Mouse (Mus musculus): ENCODE data around the gene Syne4. TPM values are rescaled to one million over a fixed set of nuclear protein-coding genes. Genes with fewer than 3 reads are reported as not detected.

Gene Syne4
- polyA plus RNA-seq, 1 experiment from 2014 or later, result 13.0 TPM

- 72% methylated on average over 16 of the region's 16 CpGs for WGBS
- H3K27me3 ChIP-seq (ENCODE audit: control insufficient read depth, insufficient read depth, low read length), result no peaks in the 10 kb centered on the region
- H3K9me3 ChIP-seq (ENCODE audit: control insufficient read depth, low read length), result no peaks in the 10 kb centered on the region
- H3K4me2 ChIP-seq (ENCODE audit: low read length), result no peak overlapping the region
- H3K9ac ChIP-seq (ENCODE audit: low read length), result no peak overlapping the region
- peaks cover 0 to 2% of the 10 kb centered on the region in 2 experiments; a peak in 1 of 4 replicates for H3K4me1 ChIP-seq (ENCODE audit: control insufficient read depth in 2 of 2, insufficient read depth in 2 of 2, low read length in 2 of 2)
- H3K27ac ChIP-seq (replicated peaks in 1 of 2; ENCODE audit: control insufficient read depth in 1 of 2, insufficient read depth in 1 of 2, low read depth in 2 of 2, low read length in 2 of 2), result no peak overlapping the region
- no peak for ATAC-seq (ENCODE audit: insufficient number of reproducible peaks, insufficient read depth, low FRiP score, low read depth)
- H3K36me3 ChIP-seq (ENCODE audit: control insufficient read depth, insufficient read depth, low read length), result 0 out of 2 replicates have a peak, but pooled peaks cover 8% of the 10 kb centered on the region
- no peak overlapping the region for H3K4me3 ChIP-seq (ENCODE audit: control insufficient read depth in 1 of 2, insufficient read depth in 1 of 2, low read depth in 1 of 2, low read length in 2 of 2)
Observed at GRCm38 (mm10) chr7:30297266-30297665, 17.3 kb upstream of the Syne4 start.

- 39% methylated on average over 3 of the region's 3 CpGs for WGBS
- Histone ChIP-seq H3K9me3 (ENCODE audit: control insufficient read depth, low read length) (no peaks in the 10 kb centered on the region), H3K4me3 (ENCODE audit: control insufficient read depth in 1 of 2, insufficient read depth in 1 of 2, low read depth in 1 of 2, low read length in 2 of 2) (no peak overlapping the region), H3K27ac (replicated peaks in 1 of 2; ENCODE audit: control insufficient read depth in 1 of 2, insufficient read depth in 1 of 2, low read depth in 2 of 2, low read length in 2 of 2) (no peak overlapping the region), H3K36me3 (ENCODE audit: control insufficient read depth, insufficient read depth, low read length) (peaks cover 16% of the 10 kb centered on the region; the same call in 1 of the 2 replicates), H3K4me1 (ENCODE audit: control insufficient read depth in 2 of 2, insufficient read depth in 2 of 2, low read length in 2 of 2) (no peaks in the 10 kb centered on the region; a peak in 1 of 4 replicates), H3K9ac (ENCODE audit: low read length) (no peak overlapping the region), H3K27me3 (ENCODE audit: control insufficient read depth, insufficient read depth, low read length) (no peaks in the 10 kb centered on the region), H3K4me2 (ENCODE audit: low read length) (no peak overlapping the region)
- no peak for ATAC-seq (ENCODE audit: insufficient number of reproducible peaks, insufficient read depth, low FRiP score, low read depth)
Observed at GRCm38 (mm10) chr7:30300914-30301313, 13.7 kb upstream of the Syne4 start.

- Histone ChIP-seq H3K27ac (replicated peaks in 1 of 2; ENCODE audit: control insufficient read depth in 1 of 2, insufficient read depth in 1 of 2, low read depth in 2 of 2, low read length in 2 of 2) (no peak overlapping the region), H3K27me3 (ENCODE audit: control insufficient read depth, insufficient read depth, low read length) (no peaks in the 10 kb centered on the region), H3K9ac (ENCODE audit: low read length) (no peak overlapping the region), H3K36me3 (ENCODE audit: control insufficient read depth, insufficient read depth, low read length) (peaks cover 11% of the 10 kb centered on the region), H3K4me1 (ENCODE audit: control insufficient read depth in 2 of 2, insufficient read depth in 2 of 2, low read length in 2 of 2) (peaks cover 9 to 16% of the 10 kb centered on the region in 2 experiments), H3K4me3 (ENCODE audit: control insufficient read depth in 1 of 2, insufficient read depth in 1 of 2, low read depth in 1 of 2, low read length in 2 of 2) (no peak overlapping the region), H3K9me3 (ENCODE audit: control insufficient read depth, low read length) (no peaks in the 10 kb centered on the region), H3K4me2 (ENCODE audit: low read length) (no peak overlapping the region)
- WGBS, result 87% methylated on average over 16 of the region's 16 CpGs
- ATAC-seq (ENCODE audit: insufficient number of reproducible peaks, insufficient read depth, low FRiP score, low read depth), result no peak
Observed at GRCm38 (mm10) chr7:30306083-30306779, 8.4 kb upstream of the Syne4 start.

GRCm38 (mm10) chr7:30308076-30309005 is 6.3 kb upstream of the Syne4 start, which contains the start of gene Alkbh6:
Alkbh6 (plus strand) TSS chr7:30308717.
- 4% methylated on average over 27 of the region's 27 CpGs for WGBS
- peak; percentile 99 for ATAC-seq (ENCODE audit: insufficient number of reproducible peaks, insufficient read depth, low FRiP score, low read depth)
- H3K9me3 ChIP-seq (ENCODE audit: control insufficient read depth, low read length), result no peaks in the 10 kb centered on the region

GRCm38 (mm10) chr7:30309395-30310129 is 5.0 kb upstream of the Syne4 start:
- Histone ChIP-seq H3K4me1 (ENCODE audit: control insufficient read depth in 2 of 2, insufficient read depth in 2 of 2, low read length in 2 of 2) (peaks cover 10 to 19% of the 10 kb centered on the region in 2 experiments), H3K27me3 (ENCODE audit: control insufficient read depth, insufficient read depth, low read length) (no peaks in the 10 kb centered on the region), H3K27ac (replicated peaks in 1 of 2; ENCODE audit: control insufficient read depth in 1 of 2, insufficient read depth in 1 of 2, low read depth in 2 of 2, low read length in 2 of 2) (no peak overlapping the region), H3K9me3 (ENCODE audit: control insufficient read depth, low read length) (no peaks in the 10 kb centered on the region), H3K4me2 (ENCODE audit: low read length) (peak overlapping the region; percentile 91), H3K4me3 (ENCODE audit: control insufficient read depth in 1 of 2, insufficient read depth in 1 of 2, low read depth in 1 of 2, low read length in 2 of 2) (peak overlapping the region; percentile 70 to 76), H3K36me3 (ENCODE audit: control insufficient read depth, insufficient read depth, low read length) (peaks cover 14% of the 10 kb centered on the region; the same call in 1 of the 2 replicates), H3K9ac (ENCODE audit: low read length) (peak overlapping the region; percentile 85)
- WGBS, result 60% methylated on average over 15 of the region's 15 CpGs
- no peak for ATAC-seq (ENCODE audit: insufficient number of reproducible peaks, insufficient read depth, low FRiP score, low read depth)

More at GRCm38 (mm10) chr7:30308076-30309005, 6.3 kb upstream of the Syne4 start, which contains the start of gene Alkbh6:
- peak within 1 kb of the TSS; percentile 91 for H3K4me2 ChIP-seq (ENCODE audit: low read length)
- H3K9ac ChIP-seq (ENCODE audit: low read length), result peak within 1 kb of the TSS; percentile 85
- H3K4me1 ChIP-seq (ENCODE audit: control insufficient read depth in 2 of 2, insufficient read depth in 2 of 2, low read length in 2 of 2), result peaks cover 9 to 16% of the 10 kb centered on the region in 2 experiments
- H3K36me3 ChIP-seq (ENCODE audit: control insufficient read depth, insufficient read depth, low read length), result peaks cover 14% of the 10 kb centered on the region
- peak within 1 kb of the TSS; percentile 70 to 76 for H3K4me3 ChIP-seq (ENCODE audit: control insufficient read depth in 1 of 2, insufficient read depth in 1 of 2, low read depth in 1 of 2, low read length in 2 of 2)
- H3K27me3 ChIP-seq (ENCODE audit: control insufficient read depth, insufficient read depth, low read length), result no peaks in the 10 kb centered on the region
- H3K27ac ChIP-seq (replicated peaks in 1 of 2; ENCODE audit: control insufficient read depth in 1 of 2, insufficient read depth in 1 of 2, low read depth in 2 of 2, low read length in 2 of 2), result peak within 1 kb of the TSS; percentile 90 to 94

GRCm38 (mm10) chr7:30310136-30310535 is 4.5 kb upstream of the Syne4 start:
- H3K36me3 ChIP-seq (ENCODE audit: control insufficient read depth, insufficient read depth, low read length), result peaks cover 14% of the 10 kb centered on the region; the same call in 1 of the 2 replicates
- no peak overlapping the region for H3K4me2 ChIP-seq (ENCODE audit: low read length)
- H3K9ac ChIP-seq (ENCODE audit: low read length), result no peak overlapping the region
- H3K9me3 ChIP-seq (ENCODE audit: control insufficient read depth, low read length), result no peaks in the 10 kb centered on the region
- H3K27ac ChIP-seq (replicated peaks in 1 of 2; ENCODE audit: control insufficient read depth in 1 of 2, insufficient read depth in 1 of 2, low read depth in 2 of 2, low read length in 2 of 2), result no peak overlapping the region
- ATAC-seq (ENCODE audit: insufficient number of reproducible peaks, insufficient read depth, low FRiP score, low read depth), result no peak
- WGBS, result 88% methylated on average over 12 of the region's 12 CpGs
- H3K4me3 ChIP-seq (ENCODE audit: control insufficient read depth in 1 of 2, insufficient read depth in 1 of 2, low read depth in 1 of 2, low read length in 2 of 2), result no peak overlapping the region
- peaks cover 14 to 24% of the 10 kb centered on the region in 2 experiments for H3K4me1 ChIP-seq (ENCODE audit: control insufficient read depth in 2 of 2, insufficient read depth in 2 of 2, low read length in 2 of 2)
- no peaks in the 10 kb centered on the region for H3K27me3 ChIP-seq (ENCODE audit: control insufficient read depth, insufficient read depth, low read length)
